Comparison of ENCODE assay signal across 16 mouse cellular contexts in the genomic region with DNA sequence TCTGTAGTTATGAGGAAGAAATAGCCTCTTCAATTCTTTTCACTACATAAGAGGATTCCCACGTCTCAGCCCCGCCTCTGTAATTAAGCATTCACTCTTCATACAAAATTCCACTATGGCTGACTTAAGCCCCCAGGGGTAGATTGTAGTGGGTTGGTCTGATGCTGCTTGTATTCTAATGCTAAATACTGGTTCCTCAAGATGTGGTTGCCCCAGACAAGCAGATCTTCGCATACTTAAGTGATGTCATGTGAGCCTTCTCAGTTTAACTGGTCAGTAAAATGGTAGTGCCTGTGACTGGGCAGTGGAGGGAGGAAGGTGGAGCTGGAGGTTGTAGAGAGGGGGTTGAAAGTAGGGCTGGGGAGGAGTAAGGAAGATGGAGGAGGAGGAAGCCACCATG.
"Had no signal": no experiment of that assay in that cellular context is flagged by ENCODE, and none has a peak within 500 bp of the region (broad histone marks: within the 10 kb centered on the region; RNA-seq: fewer than 3 reads in every experiment).

No protein-coding gene starts in this region.

- DNase-seq: lung, adult 18-20 months; lung, embryonic 14.5 days; lung, postnatal 10 days; lung, postnatal 4 days; retina, postnatal 1 day; right cerebral cortex, postnatal 14 days; thymus, adult 2 months; thymus, postnatal 25 days had no signal

- H3K9me3 ChIP-seq: midbrain, embryonic 10.5 days; neural tube, embryonic 13.5 days; neural tube, embryonic 15.5 days; stomach, embryonic 15.5 days had no signal

- H3K4me3 ChIP-seq: midbrain, embryonic 10.5 days; myocyte; neural tube, embryonic 13.5 days; neural tube, embryonic 15.5 days; stomach, embryonic 15.5 days had no signal

- H3K9ac ChIP-seq: liver, embryonic 14.5 days; lung, embryonic 14.5 days; neural tube, embryonic 13.5 days; neural tube, embryonic 15.5 days; stomach, embryonic 15.5 days had no signal

- H3K4me1 ChIP-seq: neural tube, embryonic 13.5 days had no signal

- H3K27ac ChIP-seq: liver, embryonic 14.5 days; midbrain, embryonic 10.5 days; neural tube, embryonic 13.5 days; neural tube, embryonic 15.5 days; stomach, embryonic 15.5 days; stomach, postnatal 0 days had no signal

- ATAC-seq: midbrain, embryonic 16.5 days had no signal

- H3K36me3 ChIP-seq: midbrain, embryonic 10.5 days; neural tube, embryonic 13.5 days; neural tube, embryonic 15.5 days; stomach, embryonic 15.5 days had no signal

- H3K27me3 ChIP-seq: neural tube, embryonic 13.5 days; neural tube, embryonic 15.5 days; stomach, embryonic 15.5 days had no signal

- H3K4me2 ChIP-seq: lung, embryonic 14.5 days; neural tube, embryonic 13.5 days; neural tube, embryonic 15.5 days; stomach, embryonic 15.5 days had no signal
